Mouse (Mus musculus): ENCODE results near the gene Adam8. TPM values are rescaled to one million over a fixed set of nuclear protein-coding genes. Genes with fewer than 3 reads are reported as not detected.

The Adam8 gene
- 3.0 and 3.6 TPM in 2 replicates for polyA plus RNA-seq (2014; fragmentation: Nextera tagmentation; extraction: Ambion mirVana)

- no peaks in the 10 kb centered on the region for H3K9me3 ChIP-seq (ENCODE audit: control insufficient read depth, low read length)
- ATAC-seq (replicated peaks; ENCODE audit: low FRiP score) (peak; percentile 37; the same call in 1 of the 2 replicates), DNase-seq (ENCODE audit: low spot score) (no peak)
- H3K4me3 ChIP-seq (ENCODE audit: low read depth, low read length), result no peak within 1 kb of the TSS
- no peak within 1 kb of the TSS for H3K9ac ChIP-seq (ENCODE audit: low read length)
- no peaks in the 10 kb centered on the region for H3K4me1 ChIP-seq (replicated peaks; ENCODE audit: control insufficient read depth, insufficient read depth, low read length)
- no peak within 1 kb of the TSS for H3K4me2 ChIP-seq (ENCODE audit: low read depth, low read length, severe bottlenecking)
- 22% methylated on average over 7 of the region's 7 CpGs for WGBS
- peaks cover 10% of the 10 kb centered on the region for H3K36me3 ChIP-seq (ENCODE audit: control insufficient read depth, insufficient read depth, low read length)
- H3K27ac ChIP-seq (ENCODE audit: low read depth, low read length), result no peak within 1 kb of the TSS
- H3K27me3 ChIP-seq (ENCODE audit: control insufficient read depth, insufficient read depth, low read length), result no peaks in the 10 kb centered on the region
These were observed at the start of gene Adam8 for GRCm38 (mm10) chr7:139992406-139992805. Gene Adam8, minus strand, starts transcription at chr7:139992562.

- DNase-seq (ENCODE audit: low spot score), result no peak
- H3K9me3 ChIP-seq (ENCODE audit: control insufficient read depth, low read length), result no peaks in the 10 kb centered on the region
- ATAC-seq (replicated peaks; ENCODE audit: low FRiP score), result no peak
- H3K4me2 ChIP-seq (ENCODE audit: low read depth, low read length, severe bottlenecking), result peak overlapping the region; percentile 88
- H3K4me3 ChIP-seq (ENCODE audit: low read depth, low read length), result peak overlapping the region; percentile 87
- H3K36me3 ChIP-seq (ENCODE audit: control insufficient read depth, insufficient read depth, low read length), result no peaks in the 10 kb centered on the region; the same call in 1 of the 2 replicates
- H3K9ac ChIP-seq (ENCODE audit: low read length), result peak overlapping the region; percentile 88
- 38% methylated on average over 3 of the region's 3 CpGs for WGBS
- no peaks in the 10 kb centered on the region for H3K27me3 ChIP-seq (ENCODE audit: control insufficient read depth, insufficient read depth, low read length)
- no peak overlapping the region for H3K27ac ChIP-seq (ENCODE audit: low read depth, low read length)
- no peaks in the 10 kb centered on the region; the same call in 1 of the 2 replicates for H3K4me1 ChIP-seq (replicated peaks; ENCODE audit: control insufficient read depth, insufficient read depth, low read length)
These were observed 44.8 kb upstream of the Adam8 start for GRCm38 (mm10) chr7:140037171-140037555.

GRCm38 (mm10) chr7:140036281-140037170, 44.2 kb upstream of the Adam8 start, which contains the start of the genes Zfp511 and Tubgcp2:
Gene Zfp511, plus strand, starts transcription at chr7:140036391.
Gene Tubgcp2, minus strand, starts transcription at chr7:140036669.
- Histone ChIP-seq H3K27me3 (ENCODE audit: control insufficient read depth, insufficient read depth, low read length) (no peaks in the 10 kb centered on the region), H3K4me3 (ENCODE audit: low read depth, low read length) (peak within 1 kb of the TSS; percentile 87), H3K36me3 (ENCODE audit: control insufficient read depth, insufficient read depth, low read length) (no peaks in the 10 kb centered on the region; the same call in 1 of the 2 replicates), H3K4me1 (replicated peaks; ENCODE audit: control insufficient read depth, insufficient read depth, low read length) (no peaks in the 10 kb centered on the region; the same call in 1 of the 2 replicates), H3K27ac (ENCODE audit: low read depth, low read length) (peak within 1 kb of the TSS; percentile 74), H3K4me2 (ENCODE audit: low read depth, low read length, severe bottlenecking) (peak within 1 kb of the TSS; percentile 88), H3K9ac (ENCODE audit: low read length) (peak within 1 kb of the TSS; percentile 88), H3K9me3 (ENCODE audit: control insufficient read depth, low read length) (no peaks in the 10 kb centered on the region)
- ATAC-seq (replicated peaks; ENCODE audit: low FRiP score), result peak; percentile 98
- WGBS, result 1% methylated on average over 69 of the region's 69 CpGs
- peak; percentile 97 for DNase-seq (ENCODE audit: low spot score)

GRCm38 (mm10) chr7:140035456-140035855, 43.1 kb upstream of the Adam8 start:
- peak overlapping the region; percentile 87 for H3K4me3 ChIP-seq (ENCODE audit: low read depth, low read length)
- no peaks in the 10 kb centered on the region for H3K27me3 ChIP-seq (ENCODE audit: control insufficient read depth, insufficient read depth, low read length)
- peaks cover 9% of the 10 kb centered on the region; the same call in 1 of the 2 replicates for H3K36me3 ChIP-seq (ENCODE audit: control insufficient read depth, insufficient read depth, low read length)
- no peak for ATAC-seq (replicated peaks; ENCODE audit: low FRiP score)
- peak overlapping the region; percentile 88 for H3K9ac ChIP-seq (ENCODE audit: low read length)
- DNase-seq (ENCODE audit: low spot score), result no peak
- no peaks in the 10 kb centered on the region for H3K9me3 ChIP-seq (ENCODE audit: control insufficient read depth, low read length)
- no peak overlapping the region for H3K27ac ChIP-seq (ENCODE audit: low read depth, low read length)
- peak overlapping the region; percentile 88 for H3K4me2 ChIP-seq (ENCODE audit: low read depth, low read length, severe bottlenecking)
- H3K4me1 ChIP-seq (replicated peaks; ENCODE audit: control insufficient read depth, insufficient read depth, low read length), result no peaks in the 10 kb centered on the region; the same call in 1 of the 2 replicates
- 18% methylated on average over 7 of the region's 7 CpGs for WGBS

GRCm38 (mm10) chr7:140033386-140033785, 41.0 kb upstream of the Adam8 start:
- no peak for DNase-seq (ENCODE audit: low spot score)
- Histone ChIP-seq H3K36me3 (ENCODE audit: control insufficient read depth, insufficient read depth, low read length) (peaks cover 24% of the 10 kb centered on the region), H3K4me3 (ENCODE audit: low read depth, low read length) (no peak overlapping the region), H3K4me2 (ENCODE audit: low read depth, low read length, severe bottlenecking) (no peak overlapping the region), H3K4me1 (replicated peaks; ENCODE audit: control insufficient read depth, insufficient read depth, low read length) (no peaks in the 10 kb centered on the region; the same call in 1 of the 2 replicates), H3K27me3 (ENCODE audit: control insufficient read depth, insufficient read depth, low read length) (no peaks in the 10 kb centered on the region), H3K9ac (ENCODE audit: low read length) (no peak overlapping the region), H3K9me3 (ENCODE audit: control insufficient read depth, low read length) (no peaks in the 10 kb centered on the region), H3K27ac (ENCODE audit: low read depth, low read length) (no peak overlapping the region)
- WGBS, result 97% methylated on average over 9 of the region's 9 CpGs
- ATAC-seq (replicated peaks; ENCODE audit: low FRiP score), result no peak

GRCm38 (mm10) chr7:140032366-140032765, 40.0 kb upstream of the Adam8 start:
- Histone ChIP-seq H3K9me3 (ENCODE audit: control insufficient read depth, low read length) (no peaks in the 10 kb centered on the region), H3K4me1 (replicated peaks; ENCODE audit: control insufficient read depth, insufficient read depth, low read length) (no peaks in the 10 kb centered on the region; the same call in 1 of the 2 replicates), H3K36me3 (ENCODE audit: control insufficient read depth, insufficient read depth, low read length) (peaks cover 29% of the 10 kb centered on the region), H3K27me3 (ENCODE audit: control insufficient read depth, insufficient read depth, low read length) (no peaks in the 10 kb centered on the region), H3K4me3 (ENCODE audit: low read depth, low read length) (no peak overlapping the region), H3K4me2 (ENCODE audit: low read depth, low read length, severe bottlenecking) (no peak overlapping the region), H3K9ac (ENCODE audit: low read length) (no peak overlapping the region), H3K27ac (ENCODE audit: low read depth, low read length) (no peak overlapping the region)
- 95% methylated on average over 10 of the region's 10 CpGs for WGBS
- ATAC-seq (replicated peaks; ENCODE audit: low FRiP score), result no peak
- no peak for DNase-seq (ENCODE audit: low spot score)

GRCm38 (mm10) chr7:140031771-140032170, 39.4 kb upstream of the Adam8 start:
- Histone ChIP-seq H3K36me3 (ENCODE audit: control insufficient read depth, insufficient read depth, low read length) (peaks cover 29% of the 10 kb centered on the region), H3K27me3 (ENCODE audit: control insufficient read depth, insufficient read depth, low read length) (no peaks in the 10 kb centered on the region), H3K9me3 (ENCODE audit: control insufficient read depth, low read length) (no peaks in the 10 kb centered on the region), H3K4me2 (ENCODE audit: low read depth, low read length, severe bottlenecking) (no peak overlapping the region), H3K4me1 (replicated peaks; ENCODE audit: control insufficient read depth, insufficient read depth, low read length) (no peaks in the 10 kb centered on the region; the same call in 1 of the 2 replicates), H3K9ac (ENCODE audit: low read length) (no peak overlapping the region), H3K4me3 (ENCODE audit: low read depth, low read length) (no peak overlapping the region), H3K27ac (ENCODE audit: low read depth, low read length) (no peak overlapping the region)
- 94% methylated on average over 12 of the region's 12 CpGs for WGBS
- no peak for DNase-seq (ENCODE audit: low spot score)
- ATAC-seq (replicated peaks; ENCODE audit: low FRiP score), result no peak

- ATAC-seq (replicated peaks; ENCODE audit: low FRiP score) (no peak), DNase-seq (ENCODE audit: low spot score) (no peak)
- no peak overlapping the region for H3K27ac ChIP-seq (ENCODE audit: low read depth, low read length)
- no peaks in the 10 kb centered on the region for H3K4me1 ChIP-seq (replicated peaks; ENCODE audit: control insufficient read depth, insufficient read depth, low read length)
- no peak overlapping the region for H3K4me2 ChIP-seq (ENCODE audit: low read depth, low read length, severe bottlenecking)
- H3K9ac ChIP-seq (ENCODE audit: low read length), result no peak overlapping the region
- no peaks in the 10 kb centered on the region for H3K27me3 ChIP-seq (ENCODE audit: control insufficient read depth, insufficient read depth, low read length)
- WGBS, result 95% methylated on average over 17 of the region's 17 CpGs
- no peak overlapping the region for H3K4me3 ChIP-seq (ENCODE audit: low read depth, low read length)
- no peaks in the 10 kb centered on the region; the same call in 1 of the 2 replicates for H3K36me3 ChIP-seq (ENCODE audit: control insufficient read depth, insufficient read depth, low read length)
- H3K9me3 ChIP-seq (ENCODE audit: control insufficient read depth, low read length), result no peaks in the 10 kb centered on the region; the same call in 1 of the 2 replicates
These were observed 19.0 kb upstream of the Adam8 start for GRCm38 (mm10) chr7:140011336-140011735.
